Mouse (Mus musculus): ENCODE data around the gene Sspn. TPM values are rescaled to one million over a fixed set of nuclear protein-coding genes. Genes with fewer than 3 reads are reported as not detected.

Gene Sspn
- polyA plus RNA-seq, 1 experiment from 2014 or later = 3.1 TPM

- peak; percentile 79 for DNase-seq (ENCODE audit: low spot score, missing footprints)
- Histone ChIP-seq H3K9me3 (ENCODE audit: control insufficient read depth, low read length) (no peaks in the 10 kb centered on the region), H3K36me3 (ENCODE audit: control insufficient read depth, insufficient read depth, low read length) (no peaks in the 10 kb centered on the region), H3K27me3 (ENCODE audit: control insufficient read depth, insufficient read depth, low read length) (no peaks in the 10 kb centered on the region), H3K4me2 (no peak overlapping the region), H3K27ac (ENCODE audit: low read depth, low read length) (no peak overlapping the region), H3K4me3 (ENCODE audit: low read depth, low read length) (no peak overlapping the region), H3K4me1 (ENCODE audit: control insufficient read depth, insufficient read depth, low read length) (no peaks in the 10 kb centered on the region), H3K9ac (ENCODE audit: low read length) (no peak overlapping the region)
- WGBS = 81% methylated on average over 8 of the region's 8 CpGs
- ATAC-seq (ENCODE audit: low FRiP score) = no peak
Observed at GRCm38 (mm10) chr6:145967693-145968092, 36.3 kb downstream of the Sspn start.

GRCm38 (mm10) chr6:145968301-145968818, 36.9 kb downstream of the Sspn start:
- Histone ChIP-seq H3K4me3 (ENCODE audit: low read depth, low read length) (no peak overlapping the region), H3K36me3 (ENCODE audit: control insufficient read depth, insufficient read depth, low read length) (no peaks in the 10 kb centered on the region), H3K27me3 (ENCODE audit: control insufficient read depth, insufficient read depth, low read length) (no peaks in the 10 kb centered on the region), H3K27ac (ENCODE audit: low read depth, low read length) (no peak overlapping the region), H3K9ac (ENCODE audit: low read length) (no peak overlapping the region), H3K9me3 (ENCODE audit: control insufficient read depth, low read length) (no peaks in the 10 kb centered on the region), H3K4me1 (ENCODE audit: control insufficient read depth, insufficient read depth, low read length) (no peaks in the 10 kb centered on the region), H3K4me2 (no peak overlapping the region)
- ATAC-seq (ENCODE audit: low FRiP score) (no peak), DNase-seq (ENCODE audit: low spot score, missing footprints) (no peak)
- 81% methylated on average over 7 of the region's 7 CpGs for WGBS

GRCm38 (mm10) chr6:145968821-145969220, 37.4 kb downstream of the Sspn start:
- no peak overlapping the region for H3K4me3 ChIP-seq (ENCODE audit: low read depth, low read length)
- H3K4me2 ChIP-seq = no peak overlapping the region
- WGBS = 87% methylated on average over 10 of the region's 10 CpGs
- H3K9me3 ChIP-seq (ENCODE audit: control insufficient read depth, low read length) = no peaks in the 10 kb centered on the region
- no peaks in the 10 kb centered on the region for H3K36me3 ChIP-seq (ENCODE audit: control insufficient read depth, insufficient read depth, low read length)
- no peaks in the 10 kb centered on the region for H3K27me3 ChIP-seq (ENCODE audit: control insufficient read depth, insufficient read depth, low read length)
- ATAC-seq (ENCODE audit: low FRiP score) (no peak), DNase-seq (ENCODE audit: low spot score, missing footprints) (no peak)
- no peaks in the 10 kb centered on the region for H3K4me1 ChIP-seq (ENCODE audit: control insufficient read depth, insufficient read depth, low read length)
- H3K27ac ChIP-seq (ENCODE audit: low read depth, low read length) = no peak overlapping the region
- H3K9ac ChIP-seq (ENCODE audit: low read length) = no peak overlapping the region

GRCm38 (mm10) chr6:145969572-145969971, 38.1 kb downstream of the Sspn start:
- no peak overlapping the region for H3K4me3 ChIP-seq (ENCODE audit: low read depth, low read length)
- H3K9me3 ChIP-seq (ENCODE audit: control insufficient read depth, low read length) = no peaks in the 10 kb centered on the region
- ATAC-seq (ENCODE audit: low FRiP score) (no peak), DNase-seq (ENCODE audit: low spot score, missing footprints) (peak; percentile 31)
- no peak overlapping the region for H3K27ac ChIP-seq (ENCODE audit: low read depth, low read length)
- H3K9ac ChIP-seq (ENCODE audit: low read length) = no peak overlapping the region
- no peaks in the 10 kb centered on the region for H3K36me3 ChIP-seq (ENCODE audit: control insufficient read depth, insufficient read depth, low read length)
- H3K4me1 ChIP-seq (ENCODE audit: control insufficient read depth, insufficient read depth, low read length) = no peaks in the 10 kb centered on the region
- H3K4me2 ChIP-seq = no peak overlapping the region
- WGBS = 82% methylated on average over 5 of the region's 5 CpGs
- no peaks in the 10 kb centered on the region for H3K27me3 ChIP-seq (ENCODE audit: control insufficient read depth, insufficient read depth, low read length)

- H3K9me3 ChIP-seq (ENCODE audit: control insufficient read depth, low read length) = no peaks in the 10 kb centered on the region
- DNase-seq (ENCODE audit: low spot score, missing footprints) (peak; percentile 72), ATAC-seq (ENCODE audit: low FRiP score) (no peak)
- H3K4me1 ChIP-seq (ENCODE audit: control insufficient read depth, insufficient read depth, low read length) = no peaks in the 10 kb centered on the region
- no peak overlapping the region for H3K4me2 ChIP-seq
- WGBS = 78% methylated on average over 4 of the region's 4 CpGs
- no peak overlapping the region for H3K4me3 ChIP-seq (ENCODE audit: low read depth, low read length)
- no peaks in the 10 kb centered on the region for H3K36me3 ChIP-seq (ENCODE audit: control insufficient read depth, insufficient read depth, low read length)
- no peak overlapping the region for H3K27ac ChIP-seq (ENCODE audit: low read depth, low read length)
- H3K27me3 ChIP-seq (ENCODE audit: control insufficient read depth, insufficient read depth, low read length) = no peaks in the 10 kb centered on the region
- H3K9ac ChIP-seq (ENCODE audit: low read length) = no peak overlapping the region
Observed at GRCm38 (mm10) chr6:145972107-145972506, 40.7 kb downstream of the Sspn start.

GRCm38 (mm10) chr6:145972836-145973235, 41.4 kb downstream of the Sspn start:
- no peaks in the 10 kb centered on the region for H3K27me3 ChIP-seq (ENCODE audit: control insufficient read depth, insufficient read depth, low read length)
- H3K4me2 ChIP-seq = no peak overlapping the region
- DNase-seq (ENCODE audit: low spot score, missing footprints) (no peak), ATAC-seq (ENCODE audit: low FRiP score) (no peak)
- no peak overlapping the region for H3K27ac ChIP-seq (ENCODE audit: low read depth, low read length)
- no peaks in the 10 kb centered on the region for H3K9me3 ChIP-seq (ENCODE audit: control insufficient read depth, low read length)
- no peaks in the 10 kb centered on the region for H3K36me3 ChIP-seq (ENCODE audit: control insufficient read depth, insufficient read depth, low read length)
- no peak overlapping the region for H3K9ac ChIP-seq (ENCODE audit: low read length)
- no peak overlapping the region for H3K4me3 ChIP-seq (ENCODE audit: low read depth, low read length)
- H3K4me1 ChIP-seq (ENCODE audit: control insufficient read depth, insufficient read depth, low read length) = no peaks in the 10 kb centered on the region
- 84% methylated on average over 6 of the region's 6 CpGs for WGBS

- H3K4me1 ChIP-seq (ENCODE audit: control insufficient read depth, insufficient read depth, low read length) = no peaks in the 10 kb centered on the region
- ATAC-seq (ENCODE audit: low FRiP score) = no peak
- WGBS = 54% methylated on average over 5 of the region's 5 CpGs
Observed at GRCm38 (mm10) chr6:145973356-145973755, 41.9 kb downstream of the Sspn start.

GRCm38 (mm10) chr6:145974766-145975165, 43.3 kb downstream of the Sspn start:
- Histone ChIP-seq H3K36me3 (ENCODE audit: control insufficient read depth, insufficient read depth, low read length) (no peaks in the 10 kb centered on the region), H3K4me2 (no peak overlapping the region), H3K9ac (ENCODE audit: low read length) (no peak overlapping the region), H3K27me3 (ENCODE audit: control insufficient read depth, insufficient read depth, low read length) (no peaks in the 10 kb centered on the region), H3K4me1 (ENCODE audit: control insufficient read depth, insufficient read depth, low read length) (no peaks in the 10 kb centered on the region), H3K27ac (ENCODE audit: low read depth, low read length) (no peak overlapping the region), H3K4me3 (ENCODE audit: low read depth, low read length) (no peak overlapping the region), H3K9me3 (ENCODE audit: control insufficient read depth, low read length) (no peaks in the 10 kb centered on the region)
- 86% methylated on average over 7 of the region's 7 CpGs for WGBS
- no peak for ATAC-seq (ENCODE audit: low FRiP score)
- peak; percentile 56 for DNase-seq (ENCODE audit: low spot score, missing footprints)

More at GRCm38 (mm10) chr6:145973356-145973755, 41.9 kb downstream of the Sspn start:
- no peak for DNase-seq (ENCODE audit: low spot score, missing footprints)
- no peak overlapping the region for H3K9ac ChIP-seq (ENCODE audit: low read length)
- no peak overlapping the region for H3K4me3 ChIP-seq (ENCODE audit: low read depth, low read length)
- no peaks in the 10 kb centered on the region for H3K27me3 ChIP-seq (ENCODE audit: control insufficient read depth, insufficient read depth, low read length)
- H3K4me2 ChIP-seq = no peak overlapping the region
- H3K36me3 ChIP-seq (ENCODE audit: control insufficient read depth, insufficient read depth, low read length) = no peaks in the 10 kb centered on the region
- H3K27ac ChIP-seq (ENCODE audit: low read depth, low read length) = no peak overlapping the region
- no peaks in the 10 kb centered on the region for H3K9me3 ChIP-seq (ENCODE audit: control insufficient read depth, low read length)

- 92% methylated on average over 3 of the region's 3 CpGs for WGBS
- Histone ChIP-seq H3K4me3 (ENCODE audit: low read depth, low read length) (no peak overlapping the region), H3K4me1 (ENCODE audit: control insufficient read depth, insufficient read depth, low read length) (no peaks in the 10 kb centered on the region), H3K27ac (ENCODE audit: low read depth, low read length) (no peak overlapping the region), H3K4me2 (no peak overlapping the region), H3K9ac (ENCODE audit: low read length) (no peak overlapping the region), H3K9me3 (ENCODE audit: control insufficient read depth, low read length) (no peaks in the 10 kb centered on the region), H3K27me3 (ENCODE audit: control insufficient read depth, insufficient read depth, low read length) (no peaks in the 10 kb centered on the region), H3K36me3 (ENCODE audit: control insufficient read depth, insufficient read depth, low read length) (no peaks in the 10 kb centered on the region)
- ATAC-seq (ENCODE audit: low FRiP score) = no peak
- DNase-seq (ENCODE audit: low spot score, missing footprints) = peak; percentile 65
Observed at GRCm38 (mm10) chr6:145977344-145977743, 45.9 kb downstream of the Sspn start.
